Mouse (Mus musculus) embryo, embryonic 11 days (tissue): ENCODE measurements around the gene Gcnt2.

Source experiments
- DNase-seq: peaks from one replicate; pipeline ENCODE4 v3.0.0-alpha.2; 2015

The Gcnt2 gene

DNA sequence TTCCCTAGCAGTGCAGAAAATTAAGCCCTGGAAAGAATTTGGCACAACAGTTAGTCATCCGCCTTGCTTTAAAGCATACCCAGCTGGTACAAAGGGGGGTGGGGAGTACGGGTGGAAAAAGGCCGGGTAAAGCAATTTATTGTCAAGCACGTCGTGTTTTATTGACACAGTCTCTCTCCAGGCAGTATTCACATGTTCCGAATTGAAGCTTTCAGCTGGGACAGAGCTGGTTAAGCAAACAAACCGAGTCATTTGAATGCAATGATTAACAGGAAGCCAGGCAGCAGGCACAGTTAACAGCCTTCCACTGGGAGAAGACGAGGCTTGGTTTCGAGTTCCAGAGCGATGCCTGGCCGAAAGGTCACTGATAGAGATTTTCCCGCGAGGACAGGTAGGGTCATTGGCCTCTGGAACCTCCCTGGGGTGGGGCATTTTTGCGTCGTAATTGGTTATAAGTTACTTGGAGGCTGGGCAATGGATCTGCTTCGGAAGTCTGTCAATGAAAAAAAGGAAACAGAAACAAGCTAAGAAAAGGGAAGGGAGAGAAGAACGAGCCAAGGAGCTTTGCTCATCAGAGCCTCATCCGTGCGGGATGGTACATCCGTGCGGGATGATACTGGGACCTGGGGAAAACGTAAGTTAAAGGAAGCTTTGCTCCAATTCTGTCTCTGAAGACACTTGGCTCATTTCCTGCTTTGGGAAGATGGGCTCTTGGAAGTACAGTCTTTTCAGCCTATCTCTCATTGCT, at the start of gene Gcnt2:
Gene Gcnt2 (plus strand): TSS at position 103 of the 748 bp plus-strand sequence.
- peak; percentile 46 for DNase-seq

DNA sequence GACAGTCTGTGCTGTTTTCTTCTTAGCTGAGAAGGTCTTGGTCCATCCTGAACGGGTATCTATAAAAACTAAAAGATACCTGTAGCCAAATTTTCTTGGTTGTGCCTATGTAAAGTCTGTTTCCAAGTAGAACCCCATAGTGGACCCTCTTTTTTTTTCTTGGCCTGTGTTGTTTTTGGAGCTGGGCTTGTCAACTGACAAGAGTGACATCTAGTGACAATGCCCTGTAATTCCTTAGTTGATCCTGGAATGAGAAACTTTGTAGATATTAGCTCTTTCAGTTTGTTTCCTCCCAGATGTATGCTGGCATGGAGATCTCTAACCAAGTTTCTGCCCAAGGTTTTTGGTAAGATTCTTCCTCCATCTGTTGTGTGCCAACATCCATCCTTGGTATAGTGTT, 38.9 kb upstream of the Gcnt2 start:
- DNase-seq, result peak; percentile 5

DNA sequence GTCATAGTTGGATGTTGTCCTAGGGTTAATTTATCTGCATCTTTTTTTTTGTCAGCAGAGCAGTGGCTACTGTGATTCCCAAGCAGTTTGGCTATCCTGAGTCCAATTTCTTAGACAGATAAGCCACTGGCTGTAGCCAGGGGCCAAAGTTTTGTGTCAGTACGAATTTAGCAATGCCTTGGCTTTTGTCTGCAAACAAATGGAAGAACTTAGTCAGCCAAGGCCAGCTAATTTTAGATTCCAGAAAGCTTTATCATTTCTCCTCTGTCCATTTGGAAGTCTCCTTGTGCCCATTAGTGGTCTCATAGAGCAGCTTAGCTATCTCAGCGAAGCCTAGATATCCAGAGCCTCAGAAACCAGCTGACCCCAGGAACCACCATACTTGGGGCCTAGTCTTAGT, 37.6 kb upstream of the Gcnt2 start:
- DNase-seq, result no peak

DNA sequence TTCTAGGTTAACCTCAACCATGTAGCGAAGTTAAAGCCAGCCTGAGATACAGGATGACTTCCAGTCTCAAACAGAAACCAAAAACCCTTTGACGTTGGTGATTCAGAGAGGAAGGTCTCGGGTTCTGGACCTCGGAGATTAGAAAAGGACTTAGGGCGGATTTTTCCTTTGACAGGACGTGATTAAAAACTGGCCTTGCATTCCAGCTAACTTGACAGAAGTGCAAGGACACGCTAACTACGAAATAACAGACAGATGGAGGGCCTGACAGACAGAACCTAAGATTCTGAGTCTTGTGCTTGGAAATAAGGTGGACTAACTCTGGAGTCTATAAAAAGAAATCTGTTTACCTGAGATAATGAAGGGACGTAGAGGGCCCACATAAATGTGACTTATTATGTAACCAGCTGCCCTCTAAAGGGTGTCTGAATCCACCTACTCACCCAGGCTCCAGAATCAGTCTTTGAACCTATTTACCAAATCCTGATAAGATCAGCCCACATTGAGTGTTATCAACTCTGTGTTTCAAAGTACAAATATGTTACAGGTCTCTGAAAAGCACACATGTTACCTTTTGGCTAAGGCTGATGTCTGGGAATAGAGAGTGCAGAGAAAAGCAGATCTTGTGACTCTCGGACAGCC, 18.3 kb upstream of the Gcnt2 start:
- no peak for DNase-seq

DNA sequence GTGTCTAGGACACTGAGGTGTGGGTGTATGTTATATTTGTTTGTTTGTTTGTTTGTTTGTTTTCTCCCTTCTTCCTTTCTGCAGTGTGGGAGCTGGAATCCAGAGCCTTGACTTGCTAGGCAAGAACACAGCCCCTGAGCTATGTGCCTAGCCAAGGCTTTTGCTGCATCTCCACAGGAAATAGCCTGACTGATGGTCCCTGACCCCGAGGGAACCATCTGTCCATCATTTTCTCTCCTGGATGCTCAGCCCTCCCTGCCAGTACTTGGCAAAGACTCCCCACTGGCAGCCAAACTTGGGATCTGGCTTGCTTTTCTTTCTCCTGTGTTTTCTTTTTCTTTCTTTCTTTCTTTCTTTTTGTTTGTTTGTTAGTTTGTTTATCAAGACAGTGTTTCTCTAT, 17.4 kb upstream of the Gcnt2 start:
- no peak for DNase-seq

DNA sequence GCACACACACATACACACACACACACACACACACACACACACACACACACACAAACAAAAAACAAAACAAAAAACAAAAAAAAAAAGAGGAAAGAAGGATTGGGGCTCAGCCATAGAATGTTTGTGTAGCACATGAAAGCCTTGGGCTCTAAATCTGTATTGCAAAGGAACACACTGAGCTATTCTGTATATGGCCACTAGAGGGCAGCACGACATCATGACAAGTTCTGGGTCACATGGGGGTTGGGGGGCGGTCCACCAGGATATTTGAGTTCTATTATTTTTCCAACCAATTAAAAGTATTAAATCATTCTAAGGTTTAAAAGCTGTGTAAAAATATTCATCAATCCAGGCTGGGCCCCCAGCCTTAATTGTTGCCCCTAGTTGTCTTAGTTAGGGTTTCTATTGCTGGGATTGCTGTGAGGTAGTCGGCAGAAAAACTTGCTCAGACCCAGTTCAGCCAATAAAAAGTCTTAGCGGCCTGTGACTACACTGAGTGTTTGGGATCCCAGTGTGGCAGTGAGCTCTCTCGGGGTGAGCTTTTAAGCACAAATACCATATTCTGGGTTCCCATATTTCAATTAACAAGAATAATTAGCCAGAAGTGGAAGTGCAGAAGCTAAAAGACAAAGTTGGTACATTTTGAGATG, 16.0 kb upstream of the Gcnt2 start:
- peak; percentile 80 for DNase-seq

DNA sequence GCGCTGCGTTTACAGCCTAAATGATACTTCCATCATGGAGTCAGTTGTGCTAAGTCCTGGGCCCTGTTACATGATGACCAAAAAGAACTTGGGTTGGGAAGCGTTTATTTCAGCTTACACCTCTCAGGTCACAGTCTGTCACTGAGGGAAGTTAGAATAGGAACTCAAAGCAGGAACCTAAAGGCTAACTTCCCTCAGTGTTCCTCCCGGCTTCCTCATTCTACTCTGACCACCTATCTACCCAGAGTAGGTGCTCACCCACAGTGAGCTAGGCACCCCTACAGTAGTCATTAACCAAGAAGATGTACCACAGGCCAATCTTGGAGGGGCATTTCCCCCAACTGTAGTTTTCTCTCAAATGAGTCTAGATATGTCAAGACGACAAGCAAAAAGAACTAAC, 15.4 kb upstream of the Gcnt2 start:
- no peak for DNase-seq

DNA sequence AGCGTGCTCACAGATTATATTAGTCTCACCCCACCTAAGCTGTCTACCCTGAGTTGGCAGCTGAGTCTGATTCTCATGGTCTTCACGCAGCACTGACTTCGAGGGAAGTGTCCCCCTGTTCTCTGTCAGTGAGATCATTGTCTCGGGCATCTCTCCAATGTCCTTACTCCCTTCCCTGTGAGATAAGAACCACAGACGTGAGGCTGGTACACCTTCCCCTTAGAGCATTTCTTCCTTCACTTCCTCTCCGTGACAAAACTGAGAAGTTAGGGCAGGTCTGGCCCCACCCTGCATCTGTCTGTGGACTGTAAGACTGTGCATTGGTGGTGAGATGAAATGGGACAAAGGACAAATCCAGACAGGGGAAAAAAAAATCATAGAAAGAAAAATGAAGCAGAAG, 13.6 kb upstream of the Gcnt2 start:
- DNase-seq, result no peak

DNA sequence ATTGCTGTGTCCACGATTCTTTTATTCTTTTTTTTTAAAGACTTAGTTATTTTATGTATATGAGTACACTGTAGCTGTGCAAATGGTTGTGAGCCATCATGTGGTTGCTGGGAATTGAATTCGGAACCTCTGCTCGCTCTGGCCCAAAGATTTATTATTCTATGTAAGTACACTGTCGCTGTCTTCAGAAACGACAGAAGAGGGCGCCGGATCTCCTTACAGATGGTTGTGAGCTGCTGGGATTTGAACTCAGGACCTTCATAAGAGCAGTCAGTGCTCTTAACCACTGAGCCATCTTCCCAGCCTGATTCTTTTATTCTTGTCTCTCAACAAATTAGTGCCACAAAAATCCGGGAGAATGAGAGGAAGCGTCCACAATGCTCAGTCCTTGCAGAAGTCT, 13.2 kb upstream of the Gcnt2 start:
- DNase-seq, result no peak

DNA sequence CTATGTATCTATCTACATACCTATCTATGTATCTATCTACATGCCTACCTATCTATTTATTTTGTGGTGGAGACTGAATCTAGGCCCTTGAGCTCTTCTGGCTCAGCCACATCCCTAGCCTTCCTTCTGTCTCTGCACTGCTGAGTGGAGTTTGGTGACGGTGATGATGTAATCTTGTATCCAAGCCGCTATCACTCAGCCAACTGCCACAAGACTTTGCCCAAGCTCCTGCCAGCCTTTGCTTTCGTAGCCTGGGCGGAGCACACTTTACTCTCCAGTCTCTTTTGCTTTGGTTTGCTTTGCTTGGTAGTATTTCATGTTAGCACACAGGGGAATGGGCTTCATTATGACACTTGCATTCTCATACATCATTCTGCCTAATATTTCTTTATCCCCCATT, 11.7 kb upstream of the Gcnt2 start:
- DNase-seq, result no peak

DNA sequence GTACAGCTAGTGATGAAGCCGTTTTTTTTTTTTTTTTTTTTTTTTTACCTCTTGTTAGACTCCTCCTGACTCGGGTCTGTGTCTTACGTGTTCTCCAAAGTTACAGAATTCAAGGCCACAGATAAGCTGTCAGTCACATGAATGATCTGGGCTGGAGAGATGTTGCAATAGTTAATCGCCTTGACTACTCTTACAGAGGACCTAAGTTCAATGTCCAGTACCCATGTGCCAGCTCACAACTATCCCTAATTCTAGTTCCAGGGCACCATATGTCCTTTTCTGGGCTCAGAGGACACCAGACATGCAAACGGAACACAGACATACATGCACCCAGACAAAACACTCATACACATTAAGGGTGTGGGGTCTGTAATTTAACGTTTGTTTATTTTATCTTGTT, 8.9 kb upstream of the Gcnt2 start:
- DNase-seq, result no peak

DNA sequence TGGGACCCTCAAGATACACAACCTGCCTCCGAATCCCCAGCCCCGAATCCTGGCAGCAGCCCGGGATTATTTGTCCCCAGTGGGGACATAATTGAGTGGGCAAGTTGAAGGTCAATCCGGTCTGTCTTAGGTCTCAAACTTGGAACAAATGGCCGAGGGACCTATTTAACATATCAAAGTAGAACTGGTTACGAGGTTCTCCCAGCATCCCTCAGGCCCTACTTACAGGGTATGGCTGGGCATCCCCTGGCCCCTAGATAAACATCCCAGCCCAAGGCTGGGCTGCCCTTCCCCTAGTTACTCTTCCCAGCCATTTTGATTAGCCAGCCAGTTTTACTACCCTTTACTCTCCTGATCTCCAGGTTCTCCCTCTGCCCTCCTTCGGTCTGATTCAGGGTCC, 8.3 kb upstream of the Gcnt2 start:
- DNase-seq, result no peak

DNA sequence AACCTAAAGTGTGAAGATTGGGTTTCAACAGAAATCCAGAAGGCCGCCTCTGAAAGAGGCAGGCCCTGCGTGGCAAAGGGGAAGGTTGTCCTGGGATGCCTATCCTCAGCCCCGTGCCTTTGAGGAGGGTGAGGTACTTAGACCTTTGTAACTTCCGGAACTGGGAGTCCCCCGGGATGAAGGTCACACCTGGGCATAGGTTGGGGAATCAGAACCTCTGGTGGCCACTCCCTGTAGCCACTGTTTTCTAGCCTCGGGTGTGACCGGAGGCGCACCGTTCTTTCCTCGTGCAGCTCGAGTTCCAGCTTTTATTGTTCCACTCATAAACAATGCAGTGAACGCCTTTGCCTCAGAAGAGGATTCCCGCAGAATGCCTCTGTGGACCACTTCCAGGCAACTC, 7.6 kb upstream of the Gcnt2 start:
- no peak for DNase-seq

DNA sequence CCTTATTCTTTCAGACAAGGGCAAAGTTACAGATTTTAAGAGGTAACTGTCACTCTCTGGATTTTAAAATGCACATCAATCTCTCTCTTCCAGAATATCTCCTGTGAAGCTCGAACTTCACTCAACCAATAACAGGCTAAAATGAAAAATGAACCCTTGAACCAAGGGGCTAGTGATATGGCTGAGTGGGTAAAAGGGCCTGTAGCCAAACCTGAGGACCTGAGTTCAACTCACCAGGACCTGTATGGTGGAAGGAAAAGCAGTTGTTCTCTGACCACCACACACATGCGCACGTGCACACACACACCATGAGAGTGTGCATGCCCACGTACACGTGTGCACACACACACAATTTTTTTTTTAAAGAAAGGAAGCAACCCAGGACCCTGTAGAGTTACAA, 6.8 kb upstream of the Gcnt2 start:
- DNase-seq, result no peak

DNA sequence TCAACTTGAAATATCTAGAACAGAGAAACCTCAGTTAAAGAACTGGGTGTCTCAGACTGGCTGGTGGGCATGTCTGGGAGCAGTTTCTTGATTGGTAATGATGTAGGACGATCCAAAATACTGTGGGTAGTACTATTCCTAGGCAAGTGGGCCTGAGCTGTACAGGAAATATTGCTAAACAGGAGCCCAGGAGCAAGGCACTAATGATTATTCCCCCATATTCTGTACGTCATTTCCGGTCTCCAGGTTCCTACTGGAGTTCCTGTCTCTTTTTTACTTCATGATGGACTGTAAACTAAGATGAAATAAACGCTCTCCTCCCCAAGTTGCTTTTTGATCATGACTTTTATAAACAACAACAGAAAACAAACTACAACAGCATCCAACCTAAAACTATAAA, 5.7 kb upstream of the Gcnt2 start:
- no peak for DNase-seq

DNA sequence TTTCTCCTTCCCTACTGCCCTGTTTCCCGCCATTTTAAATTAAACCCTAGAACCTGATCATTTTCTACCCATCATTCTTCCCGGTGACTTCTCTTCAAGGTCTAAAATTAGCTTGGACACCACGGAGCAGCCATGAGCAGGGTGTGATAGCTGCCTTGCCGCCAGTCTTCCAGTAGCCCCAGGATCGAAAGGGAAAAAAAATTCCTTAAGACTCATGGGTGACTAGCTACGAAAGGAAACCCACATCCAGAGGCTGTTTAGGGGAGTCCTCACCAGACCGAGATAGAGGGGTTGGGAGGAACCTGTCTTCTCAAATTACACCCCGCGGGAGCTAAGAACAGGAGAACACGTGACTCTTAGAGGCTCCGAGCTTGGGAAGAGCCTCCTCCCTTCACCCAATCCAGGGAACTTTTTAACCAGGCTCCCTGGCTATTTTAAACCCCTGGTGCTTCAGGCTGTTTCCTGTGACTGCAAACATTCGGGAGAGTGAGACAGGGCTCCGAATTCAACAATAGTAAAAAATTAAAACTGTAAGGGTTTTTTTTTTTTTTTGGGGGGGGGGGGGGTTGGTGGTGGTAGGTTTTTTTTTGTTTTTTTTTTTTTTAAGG, 5.0 kb upstream of the Gcnt2 start:
- peak; percentile 84 for DNase-seq

DNA sequence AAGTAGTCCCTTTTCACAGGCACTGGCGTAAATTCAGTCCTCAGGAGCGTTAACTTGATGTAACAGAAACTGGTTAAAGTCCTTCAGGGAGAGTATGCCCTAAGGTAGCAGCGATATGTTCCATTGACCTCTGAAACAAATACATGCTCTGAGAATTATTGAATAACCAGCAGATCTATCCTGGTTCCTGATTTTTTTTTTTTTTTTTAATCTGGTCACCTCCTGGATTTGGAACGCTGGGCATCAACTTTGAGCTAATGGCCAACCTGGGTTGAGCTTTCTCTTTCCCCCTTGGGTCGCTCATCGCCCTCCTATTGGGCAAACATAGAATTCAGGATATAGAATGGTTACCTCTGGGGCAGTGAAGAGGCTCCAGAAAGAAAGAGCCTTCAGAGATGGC, 4.3 kb upstream of the Gcnt2 start:
- DNase-seq, result no peak

DNA sequence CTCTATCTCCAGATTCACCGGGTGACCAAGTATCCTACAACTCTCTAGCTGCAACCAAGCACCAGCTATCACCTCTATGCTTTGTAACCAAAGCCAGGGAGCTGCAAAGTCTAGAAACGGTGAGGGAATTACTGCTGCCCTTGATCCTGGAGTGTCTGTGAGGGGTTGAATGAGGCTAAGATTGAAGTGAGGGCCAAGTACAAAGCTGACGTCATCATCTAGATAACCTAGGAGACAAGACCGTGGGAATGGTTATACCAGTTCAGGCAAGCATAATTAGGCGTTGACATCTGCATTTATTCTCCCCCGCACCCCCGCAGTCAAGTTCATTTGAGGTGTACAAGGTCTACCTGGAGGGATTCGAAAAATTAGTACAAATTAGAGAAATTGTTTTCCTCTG, 2.8 kb upstream of the Gcnt2 start:
- no peak for DNase-seq

DNA sequence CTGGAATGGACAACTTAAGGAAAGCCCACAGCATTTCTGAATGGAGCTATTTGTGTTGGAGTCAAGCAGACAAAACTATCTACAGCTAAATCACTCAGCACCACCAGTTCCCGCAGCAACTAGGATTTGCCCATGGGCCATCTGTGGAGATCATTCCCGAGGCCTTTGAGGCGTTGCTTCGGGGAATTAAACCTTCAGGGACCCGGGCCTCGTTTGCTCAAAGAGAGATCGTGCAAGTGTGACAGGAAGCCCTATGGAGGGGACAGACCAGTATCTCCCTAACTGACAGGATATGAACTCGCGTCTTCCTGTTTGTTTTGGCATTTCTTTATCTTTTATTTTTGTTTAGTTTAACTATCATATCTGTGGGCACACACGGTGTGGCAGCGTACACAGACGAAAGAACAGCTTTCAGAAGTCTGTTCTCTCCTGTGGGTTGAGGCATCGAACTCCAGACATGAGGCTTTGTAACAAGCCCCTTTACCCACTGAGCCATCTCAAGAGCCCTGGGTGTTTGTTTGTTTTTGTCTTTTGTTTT, 2.2 kb upstream of the Gcnt2 start:
- DNase-seq, result no peak

DNA sequence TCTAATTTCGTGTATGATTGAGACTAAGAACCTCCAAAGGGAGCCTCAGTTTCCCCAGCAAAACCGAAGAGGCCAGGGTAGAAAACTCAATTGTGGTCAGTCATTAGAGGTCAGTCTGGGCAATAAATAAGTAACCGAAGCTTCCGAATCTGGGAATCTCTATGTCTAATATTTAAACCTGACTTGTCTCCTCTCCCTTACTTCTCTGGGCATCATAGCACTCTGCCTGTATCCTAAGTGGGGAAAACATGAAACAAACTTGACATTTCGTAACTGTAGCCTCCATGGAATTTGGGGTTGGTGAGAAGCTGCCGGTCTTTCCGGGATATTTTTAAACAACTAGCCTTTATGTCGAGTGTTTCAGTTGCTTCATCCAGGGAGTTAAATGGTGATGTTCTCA, 329 bp upstream of the Gcnt2 start:
- DNase-seq, result no peak

DNA sequence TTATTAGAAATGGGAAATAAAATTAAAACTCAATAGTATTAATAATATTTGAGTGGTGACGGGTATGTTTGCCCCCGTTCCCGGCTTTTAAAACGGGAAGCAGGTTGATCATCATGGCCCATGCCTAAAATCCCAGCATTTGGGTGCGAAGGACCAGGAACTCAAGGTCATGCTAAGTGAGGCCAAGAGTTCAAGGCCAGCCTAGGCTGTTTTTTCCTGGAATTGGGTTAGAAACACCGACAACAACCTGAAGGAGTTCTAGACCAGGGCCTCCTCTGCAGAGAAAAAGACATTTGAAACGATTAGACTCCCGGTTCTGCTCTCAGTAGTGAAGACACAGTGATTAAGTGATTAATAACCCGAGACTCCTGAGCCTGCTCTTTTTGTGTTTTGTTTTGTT, 3.5 kb downstream of the Gcnt2 start:
- no peak for DNase-seq

DNA sequence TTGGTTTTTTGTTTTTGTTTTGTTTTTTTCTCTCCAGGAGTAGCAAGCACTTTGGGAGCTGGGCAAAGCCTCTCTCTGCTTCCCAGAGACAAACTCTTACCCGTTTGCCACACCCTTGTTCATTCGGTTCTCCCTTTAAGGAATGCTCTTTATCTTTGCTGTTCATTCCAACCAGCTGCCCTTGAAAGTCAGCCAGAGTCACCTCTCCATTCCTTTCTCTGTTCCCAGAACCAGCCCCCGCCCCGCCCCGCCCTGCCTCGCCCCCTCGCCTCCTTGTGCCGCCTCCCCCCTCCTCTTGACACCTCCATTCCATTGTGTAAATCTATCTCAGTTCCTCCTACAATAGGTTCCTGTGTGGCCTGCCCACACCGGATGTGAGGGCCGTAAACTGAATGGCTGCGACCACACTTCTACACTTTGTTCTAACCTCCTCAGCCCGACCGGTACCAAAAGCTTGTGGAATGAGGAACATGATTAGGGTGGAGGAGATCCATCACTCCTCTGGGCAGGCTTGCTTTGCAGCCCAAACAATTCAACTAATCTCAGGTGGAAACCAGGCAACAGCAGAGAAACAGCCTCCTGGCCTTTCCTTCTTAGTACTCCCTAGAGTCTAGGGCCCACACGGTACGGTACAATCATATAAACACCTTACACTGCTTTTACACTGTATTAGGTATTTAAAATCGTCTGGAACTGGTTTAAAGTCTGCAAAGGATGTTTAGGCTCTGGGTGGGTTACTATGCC, 9.5 kb downstream of the Gcnt2 start:
- DNase-seq, result peak; percentile 41

DNA sequence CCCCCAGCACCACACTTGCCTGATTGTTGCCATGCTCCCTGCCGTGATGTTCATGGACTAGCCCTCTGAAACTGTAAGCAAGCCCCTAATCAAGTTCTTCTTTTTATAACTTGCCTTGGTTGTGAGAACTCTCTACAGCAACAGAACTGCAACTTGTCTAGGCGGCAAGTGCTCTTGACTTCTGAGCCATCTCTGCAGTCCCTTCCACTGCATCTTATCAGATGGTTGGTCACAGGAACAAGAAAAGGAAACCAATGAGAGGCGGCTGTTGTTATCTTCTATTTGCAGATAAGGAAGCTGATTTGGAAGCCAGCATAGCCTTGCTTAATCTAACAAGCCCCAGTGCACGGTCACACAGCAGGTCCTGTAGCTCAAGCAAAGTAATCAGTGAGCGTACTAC, 14.5 kb downstream of the Gcnt2 start:
- DNase-seq, result no peak
